Mouse (Mus musculus): ENCODE results near the gene Zfp106.
A peak's percentile ranks its signal among the peaks of the same experiment; 100 is the strongest.
"Not testable (repeated sequence)": the region's sequence is repeated elsewhere in the genome, so short reads cannot be mapped to it uniquely, and the experiment has no call there.

The Zfp106 gene

DNA sequence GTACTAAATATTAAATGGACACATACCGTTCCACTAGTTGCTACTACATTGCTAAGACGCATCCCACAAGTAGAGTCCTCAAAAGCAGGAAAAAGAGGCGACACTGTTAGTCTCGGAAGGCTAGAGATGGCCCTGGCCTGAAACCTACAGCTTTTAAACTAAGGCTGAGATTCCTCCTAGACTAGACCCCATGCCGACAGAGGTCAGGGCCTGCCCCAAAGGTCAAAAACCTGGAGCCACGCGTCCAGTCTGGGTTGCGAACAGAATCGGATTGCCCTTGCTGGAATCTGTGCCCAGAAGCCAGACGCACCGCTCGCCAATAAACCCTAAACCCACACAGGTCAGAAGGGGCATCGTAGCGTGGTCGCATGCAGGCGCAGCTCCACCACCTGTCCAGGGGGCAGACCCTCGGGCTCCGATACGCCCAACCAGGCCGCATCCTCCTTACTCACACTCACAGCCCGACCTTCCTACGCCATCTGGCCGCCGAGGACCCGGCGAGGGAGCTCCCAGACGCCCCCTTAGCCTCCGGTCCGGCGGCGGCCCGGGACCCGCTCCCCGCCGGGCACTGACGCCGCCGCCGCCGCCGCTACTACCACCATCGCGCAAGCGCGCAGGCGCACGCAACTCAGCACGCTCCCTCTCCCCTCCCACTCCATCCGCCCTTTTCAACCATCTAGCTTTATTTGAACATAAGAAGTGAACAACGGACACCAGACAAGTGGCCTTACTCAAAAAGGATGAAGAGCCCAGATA lies at the start of gene Zfp106:
Zfp106 (minus strand) TSS at position 609 of the 756 bp plus-strand sequence.
- peak; percentile 94 for DNase-seq (ENCODE audit: low read depth, low spot score)

DNA sequence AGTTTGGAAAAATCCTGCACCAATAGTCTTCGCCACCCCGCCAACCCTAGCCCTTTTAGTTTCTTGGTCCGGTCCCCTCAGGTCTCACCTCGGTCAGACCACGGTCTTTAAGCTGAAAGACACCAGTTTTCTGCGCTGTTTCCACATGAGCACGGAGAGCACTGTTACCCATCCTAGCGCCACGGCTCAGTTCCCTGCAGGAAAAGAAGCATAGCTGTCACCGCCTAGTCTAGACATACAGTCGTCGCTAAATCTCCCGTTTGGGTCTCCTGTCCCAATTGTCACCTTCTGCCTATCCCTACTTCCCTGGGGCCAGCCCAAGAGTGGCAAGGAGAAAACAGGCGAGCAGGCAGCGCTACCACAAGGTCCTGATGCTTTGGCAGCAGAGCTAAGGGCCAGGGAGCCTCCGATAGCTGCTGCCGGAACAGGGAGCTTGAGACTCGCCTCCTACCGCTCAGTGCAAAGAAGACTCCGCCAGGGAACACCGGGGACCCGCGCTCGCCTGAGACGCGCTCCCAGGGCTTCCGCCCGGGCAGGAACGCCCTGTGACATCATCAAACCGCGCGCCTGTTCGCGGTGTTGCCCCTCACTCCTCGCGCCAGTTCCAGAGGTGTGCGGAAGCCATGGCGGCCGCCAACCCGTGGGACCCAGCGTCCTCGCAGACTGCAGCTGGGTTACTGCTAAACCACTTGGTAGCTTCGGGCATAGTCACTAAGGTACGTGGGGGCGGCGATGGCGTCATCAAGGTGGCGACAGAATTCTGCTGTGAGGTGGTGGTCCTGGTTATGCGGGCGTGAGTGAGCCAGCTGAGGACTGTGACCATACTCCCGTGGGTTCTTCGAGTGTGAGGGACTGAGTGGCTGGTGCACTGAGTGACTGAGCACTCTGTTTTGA lies 45.4 kb upstream of the Zfp106 start, which contains the start of the genes Haus2 and Lrrc57:
Haus2 (plus strand) TSS at position 554 of the 894 bp plus-strand sequence.
Lrrc57 (minus strand) TSS at position 691 of the 894 bp plus-strand sequence.
- DNase-seq (ENCODE audit: low read depth, low spot score): peak; percentile 94

GRCm38 (mm10) chr2:120606021-120606690 lies 42.5 kb upstream of the Zfp106 start:
- peak; percentile 44 for DNase-seq (ENCODE audit: low read depth, low spot score)

DNA sequence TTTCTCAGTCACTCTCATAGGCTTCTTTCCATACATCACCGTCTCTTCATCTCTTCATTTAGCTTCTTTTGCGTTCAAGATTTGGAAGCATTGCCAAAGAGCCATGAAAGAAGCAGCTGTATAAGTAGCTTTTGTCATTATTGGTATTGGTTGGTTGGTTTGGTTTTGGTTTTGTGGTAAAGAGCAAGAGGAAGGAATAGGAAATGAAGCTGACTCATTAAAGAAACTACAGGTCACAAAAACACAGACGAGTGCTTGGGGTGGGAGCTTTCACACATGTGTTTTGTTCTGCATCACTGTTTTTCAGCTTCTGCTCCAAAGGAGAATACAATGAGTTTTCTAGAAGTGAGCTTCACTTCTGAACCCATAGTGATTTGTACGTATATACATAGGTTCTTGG lies 35.9 kb upstream of the Zfp106 start:
- no peak for DNase-seq (ENCODE audit: low read depth, low spot score)

DNA sequence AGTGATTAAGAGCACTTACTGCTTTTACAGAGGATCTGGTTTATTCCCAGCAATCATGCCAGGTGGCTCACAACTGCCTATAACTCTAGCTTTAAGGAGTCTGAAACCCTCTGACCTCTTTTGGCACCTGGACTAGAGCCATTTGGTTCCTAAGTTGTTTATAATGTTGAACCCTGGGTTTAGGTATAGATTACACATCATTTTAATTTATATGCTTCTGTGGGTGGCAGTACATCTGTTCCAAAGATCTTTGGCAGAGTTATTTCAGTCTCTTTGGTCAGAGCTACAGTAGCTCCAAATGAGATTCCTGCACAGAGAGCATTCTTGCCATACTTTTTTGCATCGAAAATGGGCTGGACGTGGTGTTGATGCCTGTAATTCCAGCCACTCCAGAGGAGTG lies 34.1 kb upstream of the Zfp106 start:
- DNase-seq (ENCODE audit: low read depth, low spot score): no peak

- no peak for DNase-seq (ENCODE audit: low read depth, low spot score)
These were observed 28.6 kb upstream of the Zfp106 start for GRCm38 (mm10) chr2:120592227-120592626.

DNA sequence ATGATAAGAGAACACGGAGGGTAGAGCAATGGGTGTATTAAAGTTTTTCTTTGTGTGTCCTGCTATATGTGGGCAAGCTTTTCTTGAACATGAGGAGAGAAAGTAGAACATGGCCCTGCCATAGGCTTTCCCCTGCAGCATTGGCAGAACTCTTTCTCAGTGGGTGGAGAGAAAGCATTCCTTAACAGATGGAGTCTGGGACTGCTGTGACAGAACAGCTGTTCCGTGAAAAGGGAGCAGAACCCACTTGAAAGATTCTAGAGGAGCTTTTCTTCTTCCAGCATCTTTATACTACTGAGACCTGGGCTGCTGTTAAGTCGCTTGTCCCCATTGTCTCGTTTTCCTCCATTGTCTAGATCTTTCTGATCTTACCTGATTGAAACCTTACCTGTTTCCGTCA lies 26.1 kb upstream of the Zfp106 start:
- no peak for DNase-seq (ENCODE audit: low read depth, low spot score)

- DNase-seq (ENCODE audit: low read depth, low spot score): peak; percentile 56
These were observed 14.6 kb upstream of the Zfp106 start for GRCm38 (mm10) chr2:120578286-120578685.

- no peak for DNase-seq (ENCODE audit: low read depth, low spot score)
These were observed 14.2 kb upstream of the Zfp106 start for GRCm38 (mm10) chr2:120577799-120578198.

DNA sequence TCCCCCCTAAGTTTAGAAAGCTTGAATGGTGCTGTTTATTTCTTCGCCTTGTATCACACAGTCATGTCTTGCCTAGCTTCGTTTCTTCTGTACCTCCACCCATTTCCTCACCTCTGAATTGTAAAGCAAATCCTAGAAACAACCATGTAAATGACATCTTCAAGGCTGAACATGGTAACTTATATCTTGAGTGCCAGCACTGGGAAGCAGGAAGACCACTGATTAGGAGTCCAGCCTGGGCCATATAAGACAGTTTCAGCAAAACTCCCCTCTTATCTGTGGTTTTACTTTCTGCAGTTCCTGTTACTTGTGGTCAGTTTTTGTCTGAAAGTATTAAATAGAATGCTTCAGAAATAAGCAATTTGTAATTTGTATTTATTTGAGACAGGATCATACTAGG lies 12.3 kb upstream of the Zfp106 start:
- DNase-seq (ENCODE audit: low read depth, low spot score): no peak

- DNase-seq (ENCODE audit: low read depth, low spot score): no peak
These were observed 11.5 kb upstream of the Zfp106 start for GRCm38 (mm10) chr2:120575121-120575520.

- DNase-seq (ENCODE audit: low read depth, low spot score): not testable (repeated sequence)
These were observed 8.5 kb upstream of the Zfp106 start for GRCm38 (mm10) chr2:120572161-120572560.

DNA sequence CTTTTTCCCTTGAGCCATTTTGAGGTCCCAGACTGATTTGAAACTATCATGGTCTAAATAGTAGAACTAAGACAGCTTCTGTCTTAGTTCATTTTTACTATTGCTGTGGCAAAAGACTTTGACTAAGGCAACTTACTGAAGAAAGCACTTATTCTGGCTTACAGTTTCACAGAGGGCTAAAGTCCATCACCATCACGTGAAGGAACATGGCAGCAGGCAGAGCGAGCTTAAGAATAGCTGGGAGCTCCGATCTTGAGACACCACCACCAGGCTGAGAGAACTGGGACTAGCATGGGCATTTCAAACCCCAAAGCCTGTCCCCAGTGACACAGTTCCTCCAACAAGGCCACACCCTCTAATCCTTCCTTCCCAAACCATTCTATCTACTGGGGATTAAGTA lies 7.4 kb upstream of the Zfp106 start:
- DNase-seq (ENCODE audit: low read depth, low spot score): no peak

DNA sequence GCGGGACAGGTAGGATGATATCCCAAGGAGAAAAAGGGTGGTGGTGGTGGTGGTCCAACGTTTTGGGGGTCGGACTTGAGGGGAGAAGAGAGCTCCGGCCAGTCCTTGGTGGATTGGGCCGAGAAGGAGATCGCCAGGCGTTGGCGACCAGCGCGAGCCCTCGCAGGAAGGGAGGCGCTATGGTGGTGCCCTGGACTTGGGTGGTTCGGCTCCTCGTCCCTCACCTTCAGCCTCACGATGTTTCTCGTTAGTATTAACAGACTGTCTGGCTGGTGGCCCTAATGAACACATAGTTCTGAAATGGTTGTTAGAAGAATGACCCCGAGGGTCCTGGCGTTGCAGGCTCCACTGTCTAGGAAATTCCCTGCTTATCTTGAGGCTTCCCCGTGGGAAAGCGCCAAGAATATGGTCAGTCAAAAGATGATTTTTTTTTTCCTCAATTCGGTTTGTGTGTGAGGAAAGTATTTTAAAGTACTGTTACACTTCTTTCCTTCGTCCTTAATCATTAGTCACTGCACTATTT lies 4.2 kb upstream of the Zfp106 start:
- DNase-seq (ENCODE audit: low read depth, low spot score): no peak

DNA sequence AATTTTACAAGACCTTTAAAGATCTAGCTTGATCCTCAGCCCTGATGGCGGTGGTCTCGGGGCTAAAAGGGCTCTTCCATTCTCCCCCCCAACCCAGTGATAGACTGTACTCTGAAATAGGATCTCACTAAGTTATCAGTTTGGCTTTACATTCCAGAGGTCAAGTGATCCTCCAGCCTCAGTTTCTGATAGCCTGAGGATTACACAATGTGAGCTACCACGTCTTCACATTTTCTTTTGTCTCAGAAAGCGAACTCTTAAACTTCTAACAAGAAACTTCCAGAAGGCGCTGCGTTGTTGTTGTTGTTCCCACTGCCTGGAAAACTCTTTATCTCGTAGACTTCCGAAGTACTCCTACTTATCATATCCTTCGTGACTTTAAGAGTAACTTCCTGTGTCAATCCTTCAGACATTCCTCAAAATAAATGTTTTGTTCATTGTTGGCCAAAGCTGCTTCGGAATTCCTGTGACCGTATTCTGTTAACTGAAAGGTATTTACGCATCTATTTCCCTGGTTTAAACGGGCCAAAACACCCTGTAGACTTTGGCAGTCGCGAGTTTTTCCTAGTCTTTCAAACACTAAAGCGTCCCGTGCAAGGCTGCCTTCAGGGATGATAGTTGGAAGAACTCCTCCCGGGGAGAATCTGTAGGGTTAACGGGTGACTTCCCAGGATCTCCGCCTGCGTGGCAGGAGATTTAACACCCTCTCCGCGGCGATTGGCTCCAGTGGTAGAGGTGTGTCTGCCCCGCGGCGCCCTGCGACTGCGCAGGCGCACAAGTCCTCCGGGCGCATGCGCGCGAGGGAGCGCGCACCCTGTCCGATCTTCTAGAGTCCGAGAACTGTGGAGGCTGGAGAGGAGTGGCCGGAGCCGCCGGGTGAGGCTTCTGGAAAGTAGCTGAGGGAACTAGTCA lies 3.5 kb upstream of the Zfp106 start, which contains the start of gene Snap23:
Snap23 (plus strand) TSS at position 786 of the 912 bp plus-strand sequence.
- peak; percentile 94 for DNase-seq (ENCODE audit: low read depth, low spot score)

- DNase-seq (ENCODE audit: low read depth, low spot score): no peak
These were observed 1.7 kb upstream of the Zfp106 start for GRCm38 (mm10) chr2:120565363-120565762.

DNA sequence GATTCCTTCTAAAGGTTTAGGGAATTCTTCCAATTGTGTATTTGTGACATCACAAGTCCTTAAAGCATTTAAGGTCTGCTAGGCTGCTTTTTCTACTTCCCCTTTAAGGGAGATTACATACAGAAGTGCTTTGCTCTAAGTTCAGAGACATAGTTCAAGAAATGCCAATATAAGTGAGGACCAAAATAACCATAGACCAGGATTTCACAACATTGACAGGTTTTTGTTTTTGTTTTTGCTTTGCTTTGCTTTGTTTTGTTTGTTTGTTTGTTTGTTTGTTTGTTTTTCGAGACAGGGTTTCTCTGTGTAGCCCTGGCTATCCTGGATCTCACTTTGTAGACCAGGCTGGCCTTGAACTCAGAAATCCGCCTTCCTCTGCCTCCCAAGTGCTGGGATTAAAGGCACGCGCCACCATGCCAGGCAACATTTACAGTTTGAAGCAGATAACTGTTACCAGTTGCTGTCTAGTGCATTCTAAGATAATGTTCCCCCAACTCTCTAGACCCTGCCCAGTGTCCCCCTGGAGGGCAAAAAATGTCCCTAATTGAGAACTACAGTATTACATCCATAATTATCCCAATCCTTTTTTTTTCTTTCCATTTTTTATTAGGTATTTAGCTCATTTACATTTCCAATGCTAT lies 1.0 kb upstream of the Zfp106 start:
- not testable (repeated sequence) for DNase-seq (ENCODE audit: low read depth, low spot score)

DNA sequence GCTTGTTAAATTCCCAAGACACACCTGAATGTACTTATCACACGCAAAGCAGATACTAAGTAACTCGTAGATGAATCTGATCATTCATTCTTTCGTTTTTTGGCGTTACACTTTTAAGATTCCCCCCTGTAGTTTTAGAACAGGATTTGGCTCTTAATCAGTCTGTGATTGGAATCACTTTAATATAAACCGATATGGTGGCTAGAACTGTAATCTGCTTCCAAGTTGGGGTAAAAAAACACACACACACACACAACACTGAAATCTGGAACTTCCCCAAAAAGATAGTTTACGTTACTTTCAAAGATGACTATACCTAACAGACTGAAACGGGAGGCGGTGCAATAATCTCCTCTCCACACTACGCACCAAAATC lies 796 bp downstream of the Zfp106 start:
- no peak for DNase-seq (ENCODE audit: low read depth, low spot score)

GRCm38 (mm10) chr2:120561524-120561923 lies 2.1 kb downstream of the Zfp106 start:
- no peak for DNase-seq (ENCODE audit: low read depth, low spot score)

- no peak for DNase-seq (ENCODE audit: low read depth, low spot score)
These were observed 4.8 kb downstream of the Zfp106 start for GRCm38 (mm10) chr2:120558813-120559212.
